Mouse (Mus musculus) heart, postnatal 4 days (tissue): Measurements from ENCODE around the gene Gm34653. TPM values are rescaled to one million over a fixed set of nuclear protein-coding genes. Genes with fewer than 3 reads are reported as not detected.

ENCODE experiments used
- DNase-seq: peaks from one replicate; pipeline ENCODE4 v3.0.0; 2021
- total RNA-seq, 2 experiments: library from RNA; stranded (reverse); gene quantifications; 2 replicates each; pipeline ENCODE4 v1.2.3; 2021

The Gm34653 gene
- total RNA-seq, 2 experiments from 2014 or later = not detected

- DNase-seq = no peak
Observed at GRCm38 (mm10) chr2:34884186-34884585, 51.4 kb downstream of the Gm34653 start.

Other genes with a start within 250 kb of the Gm34653 start
- 10 to 100 TPM; 53.5 to 59.8 TPM for gene Gapvd1, start 77.8 kb upstream of the Gm34653 start, total RNA-seq
- gene Hspa5, start 61.0 kb upstream of the Gm34653 start, total RNA-seq = 100 to 1,000 TPM; 417 to 448 TPM
- gene Rabepk, start 33.1 kb upstream of the Gm34653 start, total RNA-seq = 10 to 100 TPM; 16.2 to 18.4 TPM
- 10 to 100 TPM; 56.9 to 61.8 TPM for gene Fbxw2, start 6.7 kb upstream of the Gm34653 start, total RNA-seq
- gene Cutal, start 41.4 kb downstream of the Gm34653 start, total RNA-seq = under 1 TPM; 0.41 to 0.90 TPM
- 10 to 100 TPM; 17.1 to 17.7 TPM for gene Psmd5, start 42.0 kb downstream of the Gm34653 start, total RNA-seq
- gene Phf19, start 81.0 kb downstream of the Gm34653 start, total RNA-seq = 1 to 10 TPM; 6.2 to 6.6 TPM
- 1 to 10 TPM in 1 of 2 experiments, under 1 TPM in 1; 0.41 to 1.7 TPM for gene Traf1, start 128.8 kb downstream of the Gm34653 start, total RNA-seq
- gene Hc, start 228.4 kb downstream of the Gm34653 start, total RNA-seq = under 1 TPM in 1 of 2 experiments, not detected in 1; 0.07 TPM